Mouse (Mus musculus) midbrain, embryonic 10.5 days (tissue): ENCODE results near the gene Filip1. TPM values are rescaled to one million over a fixed set of nuclear protein-coding genes. Genes with fewer than 3 reads are reported as not detected.

ENCODE experiments used
- DNase-seq: peaks from one replicate; pipeline ENCODE4 v3.0.0-alpha.2; 2017; ENCODE audit warnings: low spot score
- H3K27ac ChIP-seq: fragments of 300-500 bp; sonication (generic); replicated peaks from 2 replicates; pipeline ENCODE4 v1.5.1; 2016; ENCODE audit warnings: mild to moderate bottlenecking
- H3K27me3 ChIP-seq: fragments of 300-500 bp; sonication (generic); 2 replicates; pipeline ENCODE4 v1.6.1; 2016; ENCODE audit warnings: low read depth, mild to moderate bottlenecking; ENCODE audit not compliant: poor library complexity, severe bottlenecking
- H3K36me3 ChIP-seq: fragments of 300-500 bp; sonication (generic); 2 replicates; pipeline ENCODE4 v1.6.1; 2016; ENCODE audit warnings: mild to moderate bottlenecking, moderate library complexity
- H3K4me1 ChIP-seq: fragments of 300-500 bp; sonication (generic); 2 replicates; pipeline ENCODE4 v1.6.1; 2016
- H3K4me3 ChIP-seq: fragments of 300-500 bp; sonication (generic); 2 replicates; pipeline ENCODE4 v1.5.1; 2016; ENCODE audit warnings: mild to moderate bottlenecking, moderate library complexity
- H3K9me3 ChIP-seq: fragments of 300-500 bp; sonication (generic); replicated peaks from 2 replicates; pipeline ENCODE4 v1.6.1; 2016; ENCODE audit warnings: mild to moderate bottlenecking
- WGBS: fragments of 180-500 bp; shearing (Covaris S2); methylation state at CpG from one replicate; pipeline ENCODE4 v1.1.7; 2016; 5-methylcytosine and 5-hydroxymethylcytosine counted together
- polyA plus RNA-seq: library from polyadenylated mRNA; unstranded; fragments of >200 nt; fragmentation: Nextera tagmentation; extraction: Ambion mirVana; gene quantifications from 2 replicates; pipeline ENCODE4 v1.2.1, GENCODE M21; 2016

Gene Filip1
- polyA plus RNA-seq, 1 experiment from 2014 or later, result 8.3 TPM

- Histone ChIP-seq H3K27ac (no peak overlapping the region), H3K27me3 (no peaks in the 10 kb centered on the region), H3K9me3 (no peaks in the 10 kb centered on the region), H3K36me3 (no peaks in the 10 kb centered on the region), H3K4me3 (no peak overlapping the region), H3K4me1 (peaks cover 22% of the 10 kb centered on the region)
- no peak for DNase-seq
- WGBS, result 52% methylated on average over 4 of the region's 4 CpGs
Measured at GRCm38 (mm10) chr9:79914276-79914675, 98.4 kb downstream of the Filip1 start.

DNA sequence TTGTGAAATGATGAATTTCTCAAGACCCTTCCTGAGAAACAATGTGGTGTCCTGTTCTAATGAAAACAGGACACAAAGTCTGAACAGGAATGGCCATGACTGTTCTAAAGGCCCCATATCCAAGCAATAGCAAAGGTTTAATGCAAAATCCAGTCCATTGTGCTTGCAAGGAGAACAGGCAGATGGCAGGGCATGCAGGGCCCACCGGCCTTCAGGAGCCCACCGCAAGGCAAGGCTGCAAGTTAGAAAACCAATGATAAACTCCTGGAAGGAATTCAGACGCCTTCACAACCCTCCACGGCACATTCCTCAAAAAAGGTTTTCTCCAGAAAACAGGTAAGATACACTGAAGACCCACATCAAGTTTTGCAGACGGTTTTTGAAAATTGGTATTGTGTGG, 99.7 kb downstream of the Filip1 start:
- Histone ChIP-seq H3K4me1 (peaks cover 17% of the 10 kb centered on the region), H3K27me3 (no peaks in the 10 kb centered on the region), H3K4me3 (no peak overlapping the region), H3K9me3 (no peaks in the 10 kb centered on the region), H3K27ac (no peak overlapping the region), H3K36me3 (no peaks in the 10 kb centered on the region)
- 90% methylated on average over 5 of the region's 5 CpGs for WGBS
- DNase-seq, result no peak

DNA sequence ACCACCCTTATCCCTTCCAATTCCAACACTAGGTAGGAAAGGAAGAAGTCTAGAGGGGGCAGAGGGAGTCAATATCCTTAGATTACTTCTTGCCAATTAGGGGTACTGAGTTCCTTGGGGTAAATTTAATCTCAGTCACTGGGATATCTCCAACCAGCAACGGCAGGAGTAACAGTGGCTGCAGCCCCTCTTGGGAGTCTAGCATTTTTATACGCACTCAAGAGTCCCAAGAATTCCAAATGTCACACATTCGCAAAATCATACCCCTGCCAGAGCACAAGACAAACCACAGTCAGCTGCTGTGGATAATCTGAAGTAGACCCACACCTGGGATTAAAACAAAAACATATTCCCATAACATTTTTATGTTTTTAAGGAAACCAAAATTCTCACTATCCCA, 102.5 kb downstream of the Filip1 start:
- no peak overlapping the region for H3K27ac ChIP-seq
- H3K4me1 ChIP-seq, result peaks cover 17% of the 10 kb centered on the region
- H3K36me3 ChIP-seq, result no peaks in the 10 kb centered on the region
- H3K4me3 ChIP-seq, result no peak overlapping the region
- WGBS, result 95% methylated on average over 3 of the region's 3 CpGs
- no peaks in the 10 kb centered on the region for H3K9me3 ChIP-seq
- DNase-seq, result no peak
- no peaks in the 10 kb centered on the region for H3K27me3 ChIP-seq

- H3K9me3 ChIP-seq, result no peaks in the 10 kb centered on the region
- H3K4me3 ChIP-seq, result no peak overlapping the region
- 85% methylated on average over 3 of the region's 3 CpGs for WGBS
- no peaks in the 10 kb centered on the region for H3K4me1 ChIP-seq
- H3K27me3 ChIP-seq, result no peaks in the 10 kb centered on the region
- no peaks in the 10 kb centered on the region for H3K36me3 ChIP-seq
- H3K27ac ChIP-seq, result no peak overlapping the region
- DNase-seq, result no peak
Measured at GRCm38 (mm10) chr9:79898815-79899214, 113.8 kb downstream of the Filip1 start.

DNA sequence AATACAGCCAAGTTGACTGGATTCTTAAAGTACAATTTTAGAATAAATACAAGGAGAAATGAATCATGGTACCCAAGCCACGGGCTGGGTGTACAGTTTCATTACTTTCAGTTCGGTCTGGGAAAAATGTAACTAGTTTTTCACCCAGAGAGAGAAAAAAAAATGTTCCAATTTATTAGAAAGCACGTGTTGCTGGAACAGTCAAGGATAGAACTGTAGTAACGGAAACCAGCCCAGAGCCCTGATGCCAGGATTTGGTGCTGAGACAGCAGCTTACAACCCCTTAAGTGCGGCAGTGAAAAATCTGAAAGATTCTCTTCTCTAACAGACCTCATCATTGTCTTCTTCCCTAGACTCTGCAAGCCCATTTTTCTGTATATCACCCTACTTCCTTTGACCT, 118.0 kb downstream of the Filip1 start:
- no peaks in the 10 kb centered on the region for H3K27me3 ChIP-seq
- H3K9me3 ChIP-seq, result no peaks in the 10 kb centered on the region
- H3K4me3 ChIP-seq, result no peak overlapping the region
- H3K36me3 ChIP-seq, result no peaks in the 10 kb centered on the region
- 84% methylated on average over 5 of the region's 5 CpGs for WGBS
- H3K27ac ChIP-seq, result no peak overlapping the region
- peaks cover 14% of the 10 kb centered on the region for H3K4me1 ChIP-seq
- no peak for DNase-seq

DNA sequence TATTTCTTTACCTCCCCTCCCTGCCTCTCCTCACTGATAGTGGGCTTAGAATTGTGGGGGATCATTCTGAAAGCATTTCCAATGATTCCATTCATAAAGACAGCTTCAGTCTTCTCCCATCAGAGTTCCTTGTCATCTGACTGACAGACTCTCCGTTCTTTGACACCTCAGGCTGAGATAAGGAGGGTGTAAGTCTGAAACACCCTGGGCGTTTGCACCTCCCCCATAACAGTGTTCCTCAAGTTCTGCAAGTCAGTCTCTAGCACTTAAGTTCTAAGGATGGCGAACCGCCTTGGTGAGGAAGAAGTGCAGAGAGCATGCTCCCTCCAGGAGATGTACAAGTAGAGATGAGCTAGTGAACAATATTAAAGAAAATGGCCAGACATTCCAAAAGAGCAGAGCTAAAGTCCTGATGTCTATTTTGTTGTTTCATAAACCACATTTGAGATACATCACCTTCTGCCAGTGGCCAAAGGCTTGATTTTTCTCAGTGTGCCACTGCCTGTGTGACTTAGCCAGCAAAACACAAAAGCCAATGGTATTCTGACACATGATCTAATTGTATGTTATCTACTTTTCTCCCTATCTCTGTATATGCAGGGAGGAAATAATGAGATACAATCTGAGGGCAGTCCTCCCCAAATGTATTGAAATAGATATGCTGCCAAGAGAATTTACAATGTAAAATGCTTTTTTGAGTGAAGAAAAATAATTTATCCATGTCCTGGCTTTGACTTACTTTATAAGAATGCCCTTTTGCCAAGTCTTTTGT, 118.6 kb downstream of the Filip1 start:
- no peaks in the 10 kb centered on the region for H3K9me3 ChIP-seq
- H3K27me3 ChIP-seq, result no peaks in the 10 kb centered on the region
- no peak overlapping the region for H3K27ac ChIP-seq
- H3K4me1 ChIP-seq, result peaks cover 16% of the 10 kb centered on the region
- H3K36me3 ChIP-seq, result no peaks in the 10 kb centered on the region
- no peak overlapping the region for H3K4me3 ChIP-seq
- 88% methylated on average over 4 of the region's 4 CpGs for WGBS
- no peak for DNase-seq

GRCm38 (mm10) chr9:79892183-79892582, 120.5 kb downstream of the Filip1 start:
- WGBS, result 96% methylated on average over 1 of the region's 1 CpGs
- Histone ChIP-seq H3K27me3 (no peaks in the 10 kb centered on the region), H3K27ac (no peak overlapping the region), H3K9me3 (no peaks in the 10 kb centered on the region), H3K4me1 (peaks cover 16% of the 10 kb centered on the region), H3K4me3 (no peak overlapping the region), H3K36me3 (no peaks in the 10 kb centered on the region)
- DNase-seq, result no peak

- no peak for DNase-seq
- no peaks in the 10 kb centered on the region for H3K9me3 ChIP-seq
- peak overlapping the region; percentile 66 for H3K27ac ChIP-seq
- no peak overlapping the region for H3K4me3 ChIP-seq
- H3K27me3 ChIP-seq, result no peaks in the 10 kb centered on the region
- 33% methylated on average over 4 of the region's 4 CpGs for WGBS
- peaks cover 16% of the 10 kb centered on the region for H3K4me1 ChIP-seq
- H3K36me3 ChIP-seq, result no peaks in the 10 kb centered on the region
Measured at GRCm38 (mm10) chr9:79890488-79890887, 122.2 kb downstream of the Filip1 start.

DNA sequence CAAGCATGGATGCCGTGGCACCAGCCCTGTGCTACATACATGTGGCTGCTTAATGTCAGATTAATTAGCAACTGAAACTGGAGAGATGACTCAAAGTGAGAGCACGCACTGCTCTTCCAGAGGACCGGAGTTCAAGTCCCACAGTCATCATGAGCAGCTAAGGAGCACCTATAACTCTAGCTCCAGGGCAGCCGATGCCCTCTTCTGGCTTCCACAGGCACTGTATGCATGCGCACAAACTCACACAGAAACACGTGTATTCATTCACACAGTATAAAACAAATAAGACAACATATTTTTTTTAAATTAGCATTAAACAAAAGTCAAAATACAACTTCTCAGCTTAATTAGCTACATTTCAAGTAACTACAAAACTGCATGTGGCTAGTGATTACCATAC, 123.5 kb downstream of the Filip1 start:
- no peak overlapping the region for H3K27ac ChIP-seq
- 85% methylated on average over 6 of the region's 6 CpGs for WGBS
- H3K9me3 ChIP-seq, result no peaks in the 10 kb centered on the region
- no peak overlapping the region for H3K4me3 ChIP-seq
- no peak for DNase-seq
- H3K36me3 ChIP-seq, result no peaks in the 10 kb centered on the region
- peaks cover 16% of the 10 kb centered on the region for H3K4me1 ChIP-seq
- H3K27me3 ChIP-seq, result no peaks in the 10 kb centered on the region

- Histone ChIP-seq H3K4me1 (peaks cover 11% of the 10 kb centered on the region), H3K27ac (no peak overlapping the region), H3K27me3 (no peaks in the 10 kb centered on the region), H3K36me3 (no peaks in the 10 kb centered on the region), H3K9me3 (no peaks in the 10 kb centered on the region), H3K4me3 (no peak overlapping the region)
- no peak for DNase-seq
- WGBS, result 82% methylated on average over 11 of the region's 11 CpGs
Measured at GRCm38 (mm10) chr9:79885244-79886210, 127.1 kb downstream of the Filip1 start.

- H3K4me3 ChIP-seq, result no peak overlapping the region
- no peaks in the 10 kb centered on the region for H3K36me3 ChIP-seq
- 88% methylated on average over 2 of the region's 2 CpGs for WGBS
- H3K27me3 ChIP-seq, result no peaks in the 10 kb centered on the region
- H3K9me3 ChIP-seq, result no peaks in the 10 kb centered on the region
- H3K27ac ChIP-seq, result no peak overlapping the region
- DNase-seq, result no peak
- H3K4me1 ChIP-seq, result no peaks in the 10 kb centered on the region
Measured at GRCm38 (mm10) chr9:79883139-79883538, 129.5 kb downstream of the Filip1 start.

- Histone ChIP-seq H3K4me1 (peaks cover 24% of the 10 kb centered on the region), H3K36me3 (no peaks in the 10 kb centered on the region), H3K27me3 (no peaks in the 10 kb centered on the region), H3K4me3 (no peak overlapping the region), H3K9me3 (no peaks in the 10 kb centered on the region), H3K27ac (no peak overlapping the region)
- WGBS, result 89% methylated on average over 7 of the region's 7 CpGs
- DNase-seq, result no peak
Measured at GRCm38 (mm10) chr9:79880031-79880430, 132.6 kb downstream of the Filip1 start.
